Mouse (Mus musculus) spleen, postnatal 10 days (tissue): ENCODE results near the gene Ott.
"Not testable (repeated sequence)": the region's sequence is repeated elsewhere in the genome, so short reads cannot be mapped to it uniquely, and the experiment has no call there.

Source experiments
- DNase-seq, 2 experiments: peaks; one replicate each; pipeline ENCODE4 v3.0.0; 2021 to 2022; ENCODE audit warnings: low spot score in 2 of 2

Gene Ott

DNA sequence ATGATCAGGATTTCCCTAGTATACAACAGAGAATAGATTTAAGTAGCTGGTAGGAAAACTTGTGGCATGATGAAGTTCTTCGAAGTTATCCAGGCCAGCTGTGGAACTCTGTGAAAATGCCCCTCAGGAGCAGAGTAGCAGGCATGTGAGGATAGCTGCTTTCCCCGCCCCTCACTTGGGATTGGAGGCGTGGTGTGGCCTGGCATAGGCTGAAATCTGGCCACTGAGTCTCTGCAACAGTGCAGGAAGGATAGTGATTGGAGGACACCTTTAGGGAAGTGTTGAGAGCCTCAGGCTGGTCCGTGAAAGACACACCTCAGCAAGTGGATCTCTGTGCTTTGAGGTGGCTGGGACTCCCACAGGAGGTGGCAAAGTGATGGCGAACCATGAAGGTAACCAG lies at the start of gene Ott:
Ott (plus strand) TSS at position 301 of the 400 bp plus-strand sequence.
- DNase-seq, result not testable (repeated sequence)
